Mouse (Mus musculus) olfactory bulb, adult 2 months (tissue): ENCODE data around the gene Hspa4l. TPM values are rescaled to one million over a fixed set of nuclear protein-coding genes. Genes with fewer than 3 reads are reported as not detected.
A peak's percentile ranks its signal among the peaks of the same experiment; 100 is the strongest.
"Not testable (repeated sequence)": the region's sequence is repeated elsewhere in the genome, so short reads cannot be mapped to it uniquely, and the experiment has no call there.

Experiments
- H3K27ac ChIP-seq: fragments of 200-500 bp; 2 replicates; pipeline ENCODE4 v1.5.1; 2012; ENCODE audit warnings: low read depth, low read length; ENCODE audit not compliant: insufficient read depth
- H3K4me1 ChIP-seq: fragments of 200-500 bp; 2 replicates; pipeline ENCODE4 v1.6.1; 2012; ENCODE audit warnings: low read length; ENCODE audit not compliant: control insufficient read depth, insufficient read depth
- H3K4me3 ChIP-seq: fragments of 200-500 bp; 2 replicates; pipeline ENCODE4 v1.5.1; 2012; ENCODE audit warnings: mild to moderate bottlenecking, low read depth, low read length, moderate library complexity; ENCODE audit not compliant: insufficient read depth
- CTCF ChIP-seq: fragments of 200-500 bp; IDR thresholded peaks from 2 replicates; pipeline ENCODE4 v1.5.1; 2012; ENCODE audit warnings: low read depth, mild to moderate bottlenecking, low read length, moderate library complexity; ENCODE audit not compliant: insufficient read depth
- POLR2A ChIP-seq: fragments of 200-500 bp; IDR thresholded peaks from 2 replicates; pipeline ENCODE4 v1.6.1; 2012; ENCODE audit warnings: mild to moderate bottlenecking, low read depth, low read length, moderate library complexity; ENCODE audit not compliant: insufficient read depth
- WGBS: fragments of 180-500 bp; shearing (Covaris S2); methylation state at CpG from one replicate; pipeline ENCODE4 v1.1.7; 2018; 5-methylcytosine and 5-hydroxymethylcytosine counted together
- polyA plus RNA-seq: library from polyadenylated mRNA; stranded (reverse); fragments of >200 nt; gene quantifications from 2 replicates; pipeline ENCODE4 v1.2.4, GENCODE M21; 2012; ENCODE audit warnings: low replicate concordance; ENCODE audit not compliant: missing spikeins, insufficient read depth, insufficient read length

The Hspa4l gene
- polyA plus RNA-seq, 1 experiment, result not detected

DNA sequence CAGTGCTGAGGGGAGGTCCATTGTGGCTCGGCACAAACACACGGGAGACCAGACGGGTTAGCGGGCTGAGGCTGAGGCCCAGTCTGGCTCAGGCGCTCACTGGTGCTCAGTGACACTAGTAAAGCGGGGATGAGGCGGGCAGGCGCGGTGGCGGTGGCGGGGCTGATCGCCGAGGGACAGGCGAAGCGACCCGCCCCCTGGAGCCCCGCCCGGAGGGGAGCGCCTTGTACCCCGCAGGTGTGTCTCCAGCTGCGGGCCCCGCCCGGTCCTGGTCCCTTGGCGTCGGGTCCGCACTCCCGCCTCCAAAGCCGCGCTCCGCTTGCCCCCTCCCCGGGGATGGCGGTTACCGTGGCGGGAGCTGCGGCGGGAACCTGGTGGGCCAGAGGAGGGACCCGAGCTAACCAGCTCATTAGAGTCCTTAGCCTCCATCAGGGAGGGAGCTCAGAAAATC, 56.1 kb downstream of the Hspa4l start:
- TF ChIP-seq POLR2A (no peak), CTCF (no peak)
- H3K4me1 ChIP-seq, result peaks cover 5% of the 10 kb centered on the region
- WGBS, result under 1% methylated on average over 36 of the region's 37 CpGs
- H3K27ac ChIP-seq, result no peak overlapping the region
- peak overlapping the region; percentile 81 for H3K4me3 ChIP-seq

DNA sequence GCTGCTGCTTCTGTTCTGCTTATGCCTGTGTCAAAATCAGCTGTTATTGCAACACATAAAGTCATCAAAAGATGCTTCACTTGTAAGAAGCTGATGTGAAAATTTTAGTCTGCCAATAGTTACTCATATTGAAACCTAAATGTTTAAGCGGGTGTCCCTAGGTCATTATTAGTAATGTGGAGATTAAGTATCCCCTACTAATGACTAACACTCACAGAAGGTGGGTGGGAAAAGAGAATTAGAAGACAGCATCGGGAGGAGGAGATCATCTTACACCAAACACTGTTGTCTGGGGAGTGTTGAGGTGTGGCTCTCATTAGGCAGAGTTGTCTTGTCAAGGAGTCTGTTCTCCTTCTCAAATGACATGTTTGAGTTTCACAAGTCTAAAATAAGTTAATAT, 62.6 kb downstream of the Hspa4l start:
- no peak overlapping the region for H3K27ac ChIP-seq
- H3K4me3 ChIP-seq, result no peak overlapping the region
- TF ChIP-seq CTCF, result no peak
- no peak for TF ChIP-seq POLR2A
- no peaks in the 10 kb centered on the region for H3K4me1 ChIP-seq
- 65% methylated on average over 2 of the region's 2 CpGs for WGBS

DNA sequence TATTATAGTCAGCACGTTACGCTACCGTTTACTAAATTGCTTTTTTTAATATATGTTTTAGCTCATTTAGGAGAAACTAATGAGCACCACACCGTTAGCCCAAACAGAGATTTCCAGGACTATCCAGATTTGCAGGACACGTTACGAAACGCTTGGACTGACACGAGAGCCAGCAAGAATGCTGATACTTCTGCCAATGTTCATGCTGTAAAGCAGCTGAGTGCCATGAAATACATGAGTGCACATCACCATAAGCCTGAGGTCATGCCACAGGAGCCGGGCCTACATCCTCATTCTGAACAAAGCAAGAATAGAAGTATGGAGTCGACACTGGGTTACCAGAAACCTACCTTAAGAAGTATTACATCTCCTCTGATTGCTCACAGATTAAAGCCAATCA, 64.4 kb downstream of the Hspa4l start:
- WGBS, result 87% methylated on average over 10 of the region's 10 CpGs
- TF ChIP-seq CTCF (no peak), POLR2A (no peak)
- Histone ChIP-seq H3K4me3 (no peak overlapping the region), H3K27ac (no peak overlapping the region), H3K4me1 (no peaks in the 10 kb centered on the region)

DNA sequence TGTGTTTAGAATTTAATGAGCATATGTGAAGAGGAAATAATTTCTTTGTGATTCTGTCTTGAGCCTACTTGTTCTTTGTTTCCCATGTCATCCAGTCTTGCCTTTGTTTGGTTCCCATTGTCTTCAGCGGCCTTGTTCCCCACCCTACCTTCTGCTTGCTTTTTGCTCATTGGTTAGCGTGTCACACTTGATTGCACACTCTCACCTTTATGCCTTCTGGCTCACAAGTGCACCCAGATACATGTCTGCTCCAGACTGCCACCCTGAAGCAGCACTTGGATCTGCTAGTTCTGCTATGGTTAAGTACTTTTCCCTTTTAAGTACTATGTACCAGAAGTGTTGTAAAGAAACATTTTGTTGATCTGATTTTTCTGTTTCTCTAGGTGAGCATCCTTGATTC, 65.6 kb downstream of the Hspa4l start:
- WGBS, result 54% methylated on average over 2 of the region's 2 CpGs
- Histone ChIP-seq H3K4me3 (no peak overlapping the region), H3K27ac (no peak overlapping the region), H3K4me1 (no peaks in the 10 kb centered on the region)
- TF ChIP-seq POLR2A, result no peak
- TF ChIP-seq CTCF, result no peak

GRCm38 (mm10) chr3:40813275-40813674, 69.0 kb downstream of the Hspa4l start:
- H3K27ac ChIP-seq, result no peak overlapping the region
- WGBS, result 91% methylated on average over 2 of the region's 2 CpGs
- no peak overlapping the region for H3K4me3 ChIP-seq
- no peak for TF ChIP-seq POLR2A
- no peak for TF ChIP-seq CTCF
- H3K4me1 ChIP-seq, result no peaks in the 10 kb centered on the region

GRCm38 (mm10) chr3:40845521-40845920, 101.2 kb downstream of the Hspa4l start:
- not testable (repeated sequence) for H3K27ac ChIP-seq, H3K4me1 ChIP-seq
- peak overlapping the region; percentile 34 for H3K4me3 ChIP-seq
- 22% methylated on average over 6 of the region's 6 CpGs for WGBS

Other genes with a start within 250 kb of the Hspa4l start
- not detected in 2 replicates for gene Intu, start 213.2 kb upstream of the Hspa4l start, polyA plus RNA-seq
- not detected in 2 replicates for gene Slc25a31, start 35.6 kb upstream of the Hspa4l start, polyA plus RNA-seq
- gene Plk4, start 55.5 kb downstream of the Hspa4l start, polyA plus RNA-seq, result not detected in 2 replicates
- not detected in 2 replicates for gene Mfsd8, start 102.4 kb downstream of the Hspa4l start, polyA plus RNA-seq
- not detected in 2 replicates for gene Abhd18, start 102.5 kb downstream of the Hspa4l start, polyA plus RNA-seq
- gene 1700034I23Rik, start 158.0 kb downstream of the Hspa4l start, polyA plus RNA-seq, result not detected in 2 replicates
- gene Larp1b, start 205.3 kb downstream of the Hspa4l start, polyA plus RNA-seq, result not detected in 2 replicates